In the genomic region with DNA sequence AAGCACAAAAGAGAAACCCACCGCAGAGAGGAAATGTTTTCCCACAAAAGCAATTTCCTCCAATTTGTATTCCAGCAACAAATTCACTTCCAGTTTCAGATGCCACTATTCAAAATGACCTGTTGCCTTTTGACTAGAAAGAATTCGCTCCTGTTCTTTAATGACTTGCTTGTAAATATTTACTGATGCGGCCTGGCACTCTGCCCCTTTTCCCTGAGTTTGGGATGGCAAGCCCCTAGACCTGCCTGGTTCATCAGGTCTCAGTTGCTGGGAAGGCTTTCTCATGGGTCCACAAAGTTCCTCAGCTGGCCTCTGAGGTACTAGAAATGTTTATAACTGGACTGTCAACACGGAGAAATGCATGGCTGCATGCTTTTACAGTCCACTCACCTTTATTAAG, we compare ENCODE assay signal across 17 mouse cellular contexts.
DNase-seq lines count a peak whose midpoint lies in the region; ATAC-seq and TF ChIP-seq lines count a peak whose summit lies in the region.
"Had no signal": no experiment of that assay in that cellular context is flagged by ENCODE, and none has a peak within 500 bp of the region (broad histone marks: within the 10 kb centered on the region; RNA-seq: fewer than 3 reads in every experiment).

No protein-coding gene starts in this region.

- ATAC-seq in forebrain, embryonic 13.5 days = no peak
- ATAC-seq in midbrain, embryonic 11.5 days (ENCODE audit: low FRiP score) = no peak
- ATAC-seq: forebrain, embryonic 15.5 days had no signal

- H3K36me3 ChIP-seq in forebrain, embryonic 13.5 days (ENCODE audit: poor library complexity, severe bottlenecking) = no peaks in the 10 kb centered on the region
- H3K36me3 ChIP-seq in midbrain, embryonic 11.5 days (ENCODE audit: control insufficient read depth, insufficient read depth, low read length) = no peaks in the 10 kb centered on the region
- H3K36me3 ChIP-seq: embryonic facial prominence, embryonic 10.5 days; forebrain, embryonic 15.5 days; heart, embryonic 13.5 days; hindbrain, embryonic 12.5 days had no signal

- TF ChIP-seq CTCF in lung, adult 2 months (IDR thresholded peaks at IDR 0.05; ENCODE audit: insufficient read depth, low read length) = no peak

- H3K27ac ChIP-seq in forebrain, embryonic 13.5 days = no peak overlapping the region
- H3K27ac ChIP-seq in midbrain, embryonic 11.5 days (ENCODE audit: low read depth, low read length) = no peak overlapping the region
- H3K27ac ChIP-seq: embryonic facial prominence, embryonic 10.5 days; forebrain, embryonic 15.5 days; heart, embryonic 13.5 days; hindbrain, embryonic 12.5 days had no signal

- DNase-seq in heart, adult 8-10 months (ENCODE audit: low spot score) = peak; percentile 6
- no peak for DNase-seq in heart, postnatal 25 days (ENCODE audit: low spot score)
- peak; percentile 21 to 32 for DNase-seq in lung, adult 18-20 months
- no peak for DNase-seq in lung, adult 2 months
- peak; percentile 56 for DNase-seq in lung, postnatal 10 days
- DNase-seq in lung, postnatal 4 days = peak; percentile 42 to 50
- DNase-seq in midbrain, embryonic 11.5 days (ENCODE audit: low spot score, missing footprints) = no peak
- DNase-seq: adrenal gland, adult 2 months; adrenal gland, postnatal 25 days; cerebellum, adult 18-20 months; cerebellum, postnatal 10 days; heart, postnatal 4 days had no signal

- no peaks in the 10 kb centered on the region; the same call in 1 of the 2 replicates for H3K4me1 ChIP-seq in lung, adult 2 months (ENCODE audit: control insufficient read depth, insufficient read depth, low read length)
- no peaks in the 10 kb centered on the region for H3K4me1 ChIP-seq in forebrain, embryonic 13.5 days
- no peaks in the 10 kb centered on the region for H3K4me1 ChIP-seq in midbrain, embryonic 11.5 days (ENCODE audit: control insufficient read depth, insufficient read depth, low read length)
- H3K4me1 ChIP-seq: embryonic facial prominence, embryonic 10.5 days; forebrain, embryonic 15.5 days; hindbrain, embryonic 12.5 days had no signal

- 43% methylated on average over 4 of the region's 4 CpGs for WGBS in lung, adult 2 months
- 85% methylated on average over 4 of the region's 4 CpGs for WGBS in forebrain, embryonic 13.5 days
- WGBS in midbrain, embryonic 11.5 days = 83% methylated on average over 4 of the region's 4 CpGs

- intact Hi-C loops in heart, postnatal 25 days (cut with DNase I) = no loop called here

- H3K4me2 ChIP-seq in forebrain, embryonic 13.5 days = no peak overlapping the region
- H3K4me2 ChIP-seq in midbrain, embryonic 11.5 days = no peak overlapping the region
- H3K4me2 ChIP-seq: forebrain, embryonic 15.5 days; heart, embryonic 13.5 days; hindbrain, embryonic 12.5 days had no signal

- no peak for TF ChIP-seq POLR2A in lung, adult 2 months (IDR thresholded peaks at IDR 0.05; ENCODE audit: borderline replicate concordance, extremely low read depth, low read depth, low read length)

- H3K9me3 ChIP-seq in forebrain, embryonic 13.5 days (replicated peaks) = no peaks in the 10 kb centered on the region
- no peaks in the 10 kb centered on the region for H3K9me3 ChIP-seq in midbrain, embryonic 11.5 days (ENCODE audit: control insufficient read depth, low read length)
- H3K9me3 ChIP-seq: embryonic facial prominence, embryonic 10.5 days; forebrain, embryonic 15.5 days; hindbrain, embryonic 12.5 days had no signal

- H3K9ac ChIP-seq in forebrain, embryonic 13.5 days = no peak overlapping the region
- no peak overlapping the region for H3K9ac ChIP-seq in midbrain, embryonic 11.5 days (ENCODE audit: low read length)
- H3K9ac ChIP-seq: forebrain, embryonic 15.5 days; heart, embryonic 13.5 days; hindbrain, embryonic 12.5 days had no signal

- no peak overlapping the region for H3K4me3 ChIP-seq in lung, adult 2 months (replicated peaks; ENCODE audit: extremely low read depth, low read depth, low read length)
- no peak overlapping the region for H3K4me3 ChIP-seq in forebrain, embryonic 13.5 days
- H3K4me3 ChIP-seq in midbrain, embryonic 11.5 days (ENCODE audit: low read depth, low read length) = no peak overlapping the region
- H3K4me3 ChIP-seq: embryonic facial prominence, embryonic 10.5 days; forebrain, embryonic 15.5 days; heart, embryonic 13.5 days; hindbrain, embryonic 12.5 days had no signal

- H3K27me3 ChIP-seq in forebrain, embryonic 13.5 days = no peaks in the 10 kb centered on the region
- no peaks in the 10 kb centered on the region for H3K27me3 ChIP-seq in midbrain, embryonic 11.5 days (ENCODE audit: control insufficient read depth, insufficient read depth, low read length)
- H3K27me3 ChIP-seq: forebrain, embryonic 15.5 days; heart, embryonic 13.5 days; hindbrain, embryonic 12.5 days had no signal

Comparison
In these comparisons a context has a peak if more than half of its experiments do, and no peak if none do; other contexts are left out.
1. DNase-seq: peak in heart, adult 8-10 months (single experiment), lung, adult 18-20 months (2 of 2), lung, postnatal 10 days (single experiment) and lung, postnatal 4 days (2 of 2); none in heart, postnatal 25 days (single experiment), lung, adult 2 months (single experiment) and midbrain, embryonic 11.5 days (single experiment).